Mouse (Mus musculus) testis, adult 2 months (tissue): ENCODE results near the gene Rell1. TPM values are rescaled to one million over a fixed set of nuclear protein-coding genes. Genes with fewer than 3 reads are reported as not detected.

ENCODE experiments used
- H3K27ac ChIP-seq: fragments of 200-500 bp; 2 replicates; pipeline ENCODE4 v1.5.1; 2012; ENCODE audit warnings: low read depth, low read length; ENCODE audit not compliant: control insufficient read depth, insufficient read depth
- H3K27me3 ChIP-seq: fragments of 200-500 bp; 2 replicates; pipeline ENCODE4 v1.6.1; 2012; ENCODE audit warnings: mild to moderate bottlenecking, low read length, moderate library complexity; ENCODE audit not compliant: control insufficient read depth, insufficient read depth
- H3K36me3 ChIP-seq: fragments of 200-500 bp; 2 replicates; pipeline ENCODE4 v1.6.1; 2012; ENCODE audit warnings: mild to moderate bottlenecking, low read length; ENCODE audit not compliant: control insufficient read depth, insufficient read depth
- H3K4me1 ChIP-seq: fragments of 200-500 bp; 2 replicates; pipeline ENCODE4 v1.6.1; 2012; ENCODE audit warnings: low read length; ENCODE audit not compliant: control insufficient read depth, insufficient read depth
- H3K4me3 ChIP-seq: fragments of 200-500 bp; 2 replicates; pipeline ENCODE4 v1.5.1; 2012; ENCODE audit warnings: low read depth, mild to moderate bottlenecking, low read length, moderate library complexity, mixed read lengths; ENCODE audit not compliant: control insufficient read depth
- CTCF ChIP-seq: fragments of 200-500 bp; IDR thresholded peaks from 2 replicates; pipeline ENCODE4 v1.5.1; 2012; ENCODE audit warnings: low read depth, mild to moderate bottlenecking, inconsistent platforms, low read length, moderate library complexity; ENCODE audit not compliant: control insufficient read depth, insufficient read depth, insufficient replicate concordance
- POLR2A ChIP-seq: fragments of 200-500 bp; IDR thresholded peaks from 2 replicates; pipeline ENCODE4 v1.6.1; 2012; ENCODE audit warnings: low read depth, mild to moderate bottlenecking, inconsistent platforms, low read length, moderate library complexity; ENCODE audit not compliant: control insufficient read depth
- polyA plus RNA-seq: library from polyadenylated mRNA; depleted of rRNA; stranded (reverse); fragments of >200 nt; gene quantifications from 2 replicates; pipeline ENCODE4 v1.2.3, GENCODE M21; 2012

Rell1 gene
- polyA plus RNA-seq, 1 experiment, result 0.54 TPM

- Histone ChIP-seq H3K4me3 (no peak overlapping the region), H3K27ac (no peak overlapping the region), H3K4me1 (no peaks in the 10 kb centered on the region; the same call in 1 of the 2 replicates), H3K36me3 (no peaks in the 10 kb centered on the region), H3K27me3 (no peaks in the 10 kb centered on the region)
- no peak for TF ChIP-seq POLR2A
- TF ChIP-seq CTCF, result no peak
Measured at GRCm38 (mm10) chr5:63949195-63949594, 19.5 kb downstream of the Rell1 start.

GRCm38 (mm10) chr5:63947526-63947925, 21.2 kb downstream of the Rell1 start:
- TF ChIP-seq CTCF, result no peak
- TF ChIP-seq POLR2A, result no peak
- H3K4me3 ChIP-seq, result no peak overlapping the region
- no peaks in the 10 kb centered on the region for H3K36me3 ChIP-seq
- no peak overlapping the region for H3K27ac ChIP-seq
- no peaks in the 10 kb centered on the region for H3K4me1 ChIP-seq
- H3K27me3 ChIP-seq, result no peaks in the 10 kb centered on the region

GRCm38 (mm10) chr5:63943291-63943690, 25.4 kb downstream of the Rell1 start:
- no peak overlapping the region for H3K4me3 ChIP-seq
- TF ChIP-seq POLR2A (no peak), CTCF (no peak)
- no peaks in the 10 kb centered on the region for H3K36me3 ChIP-seq
- H3K27me3 ChIP-seq, result no peaks in the 10 kb centered on the region
- no peak overlapping the region for H3K27ac ChIP-seq
- no peaks in the 10 kb centered on the region for H3K4me1 ChIP-seq

- TF ChIP-seq CTCF (no peak), POLR2A (no peak)
- H3K36me3 ChIP-seq, result no peaks in the 10 kb centered on the region
- H3K4me3 ChIP-seq, result no peak overlapping the region
- H3K4me1 ChIP-seq, result no peaks in the 10 kb centered on the region
- no peak overlapping the region for H3K27ac ChIP-seq
- H3K27me3 ChIP-seq, result no peaks in the 10 kb centered on the region
Measured at GRCm38 (mm10) chr5:63941891-63942290, 26.8 kb downstream of the Rell1 start.

GRCm38 (mm10) chr5:63938575-63938974, 30.1 kb downstream of the Rell1 start:
- TF ChIP-seq CTCF (no peak), POLR2A (no peak)
- Histone ChIP-seq H3K27me3 (no peaks in the 10 kb centered on the region), H3K4me1 (no peaks in the 10 kb centered on the region), H3K36me3 (no peaks in the 10 kb centered on the region), H3K4me3 (no peak overlapping the region), H3K27ac (no peak overlapping the region)

GRCm38 (mm10) chr5:63936740-63937139, 32.0 kb downstream of the Rell1 start:
- no peak overlapping the region for H3K27ac ChIP-seq
- no peak overlapping the region for H3K4me3 ChIP-seq
- no peaks in the 10 kb centered on the region for H3K36me3 ChIP-seq
- TF ChIP-seq CTCF (no peak), POLR2A (no peak)
- H3K27me3 ChIP-seq, result no peaks in the 10 kb centered on the region
- no peaks in the 10 kb centered on the region for H3K4me1 ChIP-seq

GRCm38 (mm10) chr5:63935581-63935980, 33.1 kb downstream of the Rell1 start:
- Histone ChIP-seq H3K4me1 (no peaks in the 10 kb centered on the region), H3K27ac (no peak overlapping the region), H3K4me3 (no peak overlapping the region), H3K27me3 (no peaks in the 10 kb centered on the region), H3K36me3 (no peaks in the 10 kb centered on the region)
- TF ChIP-seq POLR2A (no peak), CTCF (no peak)

GRCm38 (mm10) chr5:63932829-63933228, 35.9 kb downstream of the Rell1 start:
- H3K27ac ChIP-seq, result no peak overlapping the region
- no peaks in the 10 kb centered on the region for H3K36me3 ChIP-seq
- H3K27me3 ChIP-seq, result no peaks in the 10 kb centered on the region
- H3K4me1 ChIP-seq, result no peaks in the 10 kb centered on the region
- no peak overlapping the region for H3K4me3 ChIP-seq
- TF ChIP-seq CTCF, result no peak
- no peak for TF ChIP-seq POLR2A
